Mouse (Mus musculus) heart, adult 18-20 months (tissue): ENCODE data around the gene Slc25a36. TPM values are rescaled to one million over a fixed set of nuclear protein-coding genes. Genes with fewer than 3 reads are reported as not detected.
A peak's percentile ranks its signal among the peaks of the same experiment; 100 is the strongest.

Experiments
- DNase-seq, 2 experiments: peaks; one replicate each; pipeline ENCODE4 v3.0.0; 2021 to 2022; ENCODE audit warnings: mixed read lengths in 1 of 2
- total RNA-seq, 2 experiments: library from RNA; stranded (reverse); gene quantifications; 2 replicates each; pipeline ENCODE4 v1.2.3; 2021

Gene Slc25a36
- total RNA-seq, 2 experiments from 2014 or later, result 38.5 to 38.6 TPM

DNA sequence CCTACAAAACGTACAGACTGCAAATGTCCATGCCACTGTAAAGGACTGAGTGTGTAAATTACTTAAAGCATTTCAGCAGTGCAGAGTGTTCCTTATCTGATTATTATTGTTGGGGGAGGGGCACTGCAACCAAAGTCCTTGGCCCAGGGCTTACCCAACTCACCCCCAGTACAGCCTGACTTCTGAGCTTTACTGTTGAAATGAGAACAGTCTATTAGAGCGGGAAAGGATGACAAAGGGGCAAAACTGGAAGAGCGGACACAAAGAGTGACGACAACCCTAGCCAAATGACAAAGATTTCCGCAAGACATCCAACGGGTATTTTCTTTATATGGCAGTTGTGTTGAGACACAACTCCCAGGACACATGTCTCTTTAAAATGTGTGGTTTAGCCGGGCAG is 1.3 kb upstream of the Slc25a36 start:
- DNase-seq, result no peak

DNA sequence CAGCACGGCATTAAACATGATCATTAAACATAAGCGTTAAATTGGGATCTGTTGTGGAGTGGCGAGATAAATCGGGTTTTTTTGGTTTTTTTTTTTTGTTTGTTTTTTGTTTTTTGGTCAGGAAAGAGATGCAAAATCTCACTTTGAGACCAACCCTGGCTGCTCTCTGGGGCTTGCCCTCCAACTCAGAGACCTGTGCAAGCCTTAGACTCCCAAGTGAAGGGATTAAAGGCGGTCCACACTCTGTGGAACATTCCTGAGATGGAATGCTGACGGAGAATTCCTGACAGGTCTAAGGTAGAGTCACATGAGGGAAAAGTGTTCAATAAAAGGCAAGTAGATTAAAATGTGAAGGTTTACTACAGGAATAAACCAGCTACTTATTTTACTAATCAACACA is 549 bp upstream of the Slc25a36 start:
- DNase-seq, result no peak

DNA sequence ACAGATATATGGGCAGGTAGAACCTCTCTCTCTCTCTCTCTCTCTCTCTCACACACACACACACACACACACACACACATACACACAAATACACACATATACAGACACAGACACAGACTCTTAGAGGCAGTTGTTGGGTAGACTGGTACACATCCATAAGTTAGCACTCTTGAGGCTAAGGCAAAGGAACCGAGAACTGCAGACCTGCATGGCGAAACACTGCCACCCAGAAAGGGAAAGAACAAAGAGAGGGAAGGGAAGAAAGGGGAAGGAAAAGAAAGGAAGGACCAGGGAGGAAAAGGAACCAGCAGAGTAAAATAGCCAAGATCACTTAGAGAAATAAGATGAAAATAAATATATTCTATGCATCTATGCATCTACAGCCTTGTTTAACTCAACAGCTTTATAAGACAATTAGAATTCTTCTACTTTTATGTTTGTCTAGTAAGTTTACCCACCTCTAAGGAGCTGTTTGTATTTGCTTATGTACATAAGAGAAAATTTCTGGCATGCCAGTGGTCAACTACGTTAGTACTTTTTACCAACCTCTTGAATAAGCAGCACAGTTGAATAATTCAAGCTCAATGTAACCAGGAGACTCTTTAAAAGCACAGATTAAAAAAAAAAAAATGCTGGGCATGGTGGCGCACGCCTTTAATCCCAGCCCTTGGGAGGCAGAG is 4.3 kb downstream of the Slc25a36 start:
- DNase-seq, result no peak

DNA sequence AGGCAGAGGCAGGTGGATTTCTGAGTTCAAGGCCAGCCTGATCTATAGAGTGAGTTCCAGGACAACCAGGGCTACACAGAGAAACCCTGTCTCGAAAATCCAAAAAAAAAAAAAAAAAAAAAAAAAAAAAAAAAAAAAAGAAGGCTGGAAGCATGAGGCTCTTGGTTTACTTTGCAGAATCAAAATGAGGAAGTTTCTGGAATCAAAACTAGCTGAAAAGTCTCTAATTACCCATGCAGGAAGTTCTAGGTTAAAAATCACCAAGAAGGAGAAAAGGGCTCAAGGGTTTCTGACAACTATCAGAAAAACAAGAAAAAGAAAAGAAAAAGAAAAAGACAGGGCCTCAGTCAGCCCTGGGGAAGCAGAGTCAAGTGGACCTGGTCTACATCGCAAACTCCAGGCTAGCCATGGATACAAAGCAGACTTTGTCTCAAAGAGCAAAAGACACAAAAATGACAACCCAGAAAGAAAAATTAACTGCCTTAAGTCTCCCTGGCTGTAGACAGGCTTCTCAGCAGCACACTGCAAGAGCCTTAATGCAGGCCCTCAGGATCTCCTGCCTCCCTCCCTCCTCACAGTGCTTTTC is 5.5 kb downstream of the Slc25a36 start:
- DNase-seq, result no peak

DNA sequence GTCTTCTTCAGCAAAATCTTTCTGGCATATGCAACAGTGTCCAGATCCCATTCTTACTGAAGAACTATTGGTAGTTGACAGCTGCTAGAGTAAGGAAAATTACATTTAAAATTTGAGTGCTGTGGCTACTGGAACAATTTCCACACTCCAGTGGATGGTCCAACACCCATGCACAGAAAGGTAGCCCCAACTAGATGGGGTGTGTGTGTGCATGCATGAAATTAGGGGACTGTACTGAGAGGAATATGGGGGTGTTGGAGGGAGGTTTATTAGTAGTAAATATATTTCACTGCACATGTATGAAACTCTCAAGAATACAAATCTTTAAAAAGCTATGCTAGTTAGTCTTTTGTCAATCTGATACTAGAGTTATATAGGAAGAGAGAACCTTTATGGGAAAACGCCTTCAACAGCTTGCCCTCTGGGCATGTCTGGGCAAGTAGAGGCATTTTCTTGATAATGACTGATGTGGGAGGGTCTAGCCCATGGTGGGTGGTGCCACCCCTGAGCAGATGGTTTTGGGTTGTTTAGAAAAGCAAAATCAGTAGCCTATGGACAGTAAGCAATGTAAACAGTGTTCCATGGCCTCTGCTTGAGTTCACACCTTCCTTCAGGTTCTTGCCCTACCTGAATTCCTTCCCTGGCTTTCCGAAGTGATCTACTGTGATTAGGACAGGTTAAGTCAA is 7.4 kb downstream of the Slc25a36 start:
- no peak for DNase-seq

DNA sequence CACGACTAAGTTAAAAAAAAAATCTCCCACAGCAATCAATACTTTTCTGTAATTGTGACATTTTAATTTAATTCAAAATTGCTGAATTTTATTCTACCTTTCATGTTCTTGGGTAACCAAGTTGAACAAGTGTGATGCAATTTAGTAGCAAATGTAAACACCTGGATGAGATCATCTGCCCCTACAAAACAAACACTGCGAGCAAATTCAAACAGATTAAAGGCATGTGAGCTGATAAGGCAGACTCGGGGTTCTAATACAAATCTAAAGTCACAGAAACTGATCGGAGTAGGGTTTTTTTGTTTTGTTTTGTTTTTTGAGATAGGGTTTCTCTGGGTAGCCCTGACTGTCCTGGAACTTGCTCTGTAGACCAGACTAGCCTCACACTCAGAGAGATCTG is 12.0 kb downstream of the Slc25a36 start:
- DNase-seq, result no peak

DNA sequence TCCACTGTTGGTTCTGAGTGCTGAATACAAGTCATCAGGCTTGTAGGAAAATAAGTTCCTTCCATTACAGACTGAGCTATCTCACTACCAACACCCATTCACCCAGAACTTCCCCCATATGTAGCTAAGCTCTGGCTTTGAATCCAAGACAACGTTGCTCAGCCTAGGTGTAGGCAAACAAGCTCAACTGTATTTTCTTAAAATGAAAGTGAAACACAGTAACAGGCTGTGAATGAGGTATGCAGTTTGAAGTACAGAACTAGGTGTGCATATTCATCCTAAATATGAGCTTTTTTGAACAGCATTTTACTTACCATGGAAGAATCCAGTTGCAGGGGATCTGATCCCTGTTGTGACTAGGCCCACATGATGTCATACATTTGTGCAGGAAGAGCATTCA is 14.8 kb downstream of the Slc25a36 start:
- DNase-seq, result no peak

DNA sequence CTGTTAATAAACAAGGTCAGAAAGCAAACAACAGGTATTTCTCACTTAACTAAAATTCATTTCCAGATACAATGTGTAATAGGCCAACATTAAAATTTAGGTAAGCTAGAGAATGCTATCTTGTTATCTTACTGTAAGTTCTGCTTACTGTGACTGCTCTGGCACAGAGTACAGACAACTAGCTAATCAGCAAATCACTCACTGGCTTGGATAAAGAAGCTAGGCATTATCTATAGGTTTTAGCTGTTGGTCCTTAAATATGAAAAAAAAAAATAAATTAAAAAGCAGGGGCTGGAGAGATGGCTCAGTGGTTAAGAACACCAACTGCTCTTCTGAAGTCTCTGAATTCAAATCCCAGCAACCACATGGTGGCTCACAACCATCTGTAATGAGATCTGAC is 23.1 kb downstream of the Slc25a36 start:
- DNase-seq, result no peak

DNA sequence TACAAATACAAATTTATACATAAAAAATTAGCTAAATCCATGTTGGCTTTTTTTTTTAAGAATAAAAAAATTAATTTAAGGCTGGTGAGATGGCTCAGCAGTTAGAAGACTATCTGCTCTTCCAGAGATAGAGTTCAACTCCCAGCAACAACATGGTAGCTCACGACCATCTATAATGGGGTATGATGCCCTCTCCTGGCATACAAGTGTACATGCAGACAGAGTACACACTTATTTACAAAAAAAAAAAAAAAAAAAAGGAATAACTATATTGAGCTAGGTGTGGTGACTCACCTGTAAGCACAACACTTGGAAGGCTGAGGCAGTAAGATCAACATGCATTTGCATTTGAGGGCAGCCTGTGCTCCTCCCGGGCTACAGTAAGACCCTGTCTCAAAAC is 26.3 kb downstream of the Slc25a36 start:
- DNase-seq, result no peak

DNA sequence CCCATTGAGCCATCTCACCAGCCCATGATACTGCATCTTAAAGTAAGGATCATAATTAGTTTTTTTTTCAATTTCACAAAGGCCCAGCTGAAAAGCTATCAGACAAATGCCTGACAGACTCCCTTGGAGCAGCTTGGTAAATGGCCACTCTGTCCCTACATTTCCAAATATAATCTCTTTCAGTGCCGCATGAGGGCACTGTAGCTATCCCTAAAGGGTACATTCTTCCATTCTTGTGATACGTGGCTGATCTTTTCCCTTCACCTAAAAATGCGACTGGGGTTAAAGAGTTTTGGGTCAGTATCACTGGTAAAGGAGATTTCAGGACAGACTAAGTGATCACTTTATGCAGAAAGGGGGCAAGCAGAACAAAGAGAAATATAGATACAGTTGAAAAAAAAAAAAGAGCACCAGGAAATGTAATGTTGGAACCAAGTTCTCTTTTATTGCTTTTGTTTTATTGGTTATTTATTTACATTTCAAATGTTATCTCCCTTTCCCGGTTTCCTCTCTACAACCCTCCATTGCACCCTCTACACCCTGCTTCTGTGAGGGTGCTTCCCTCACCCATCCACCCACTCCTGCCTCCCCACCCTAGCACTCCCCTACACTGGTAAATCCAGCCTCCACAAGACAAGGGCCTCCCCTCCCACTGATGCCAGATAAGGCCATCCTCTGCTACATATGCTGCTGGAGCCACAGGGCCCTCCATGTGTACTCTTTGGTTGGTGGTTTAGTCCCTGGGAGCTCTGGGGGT is 29.7 kb downstream of the Slc25a36 start:
- DNase-seq, result no peak

DNA sequence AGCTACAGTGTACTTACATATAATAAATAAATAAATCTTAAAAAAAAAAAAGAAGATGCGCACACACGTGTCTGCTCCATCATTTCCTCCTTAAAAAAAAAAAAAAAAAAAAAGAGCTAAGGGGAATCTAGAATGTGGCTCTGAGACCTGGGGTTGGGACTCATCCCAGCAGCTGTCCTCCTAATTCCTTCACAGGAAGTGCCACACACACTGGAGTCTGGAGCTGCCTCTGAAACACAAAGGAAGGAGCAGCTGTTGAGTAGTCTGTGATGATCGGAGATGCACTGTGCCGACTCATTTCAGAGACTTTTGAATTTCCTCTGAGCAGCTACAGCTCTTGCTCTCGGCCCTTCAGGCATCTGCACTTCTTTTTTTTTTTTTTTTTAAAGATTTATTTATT is 41.0 kb downstream of the Slc25a36 start:
- no peak for DNase-seq

DNA sequence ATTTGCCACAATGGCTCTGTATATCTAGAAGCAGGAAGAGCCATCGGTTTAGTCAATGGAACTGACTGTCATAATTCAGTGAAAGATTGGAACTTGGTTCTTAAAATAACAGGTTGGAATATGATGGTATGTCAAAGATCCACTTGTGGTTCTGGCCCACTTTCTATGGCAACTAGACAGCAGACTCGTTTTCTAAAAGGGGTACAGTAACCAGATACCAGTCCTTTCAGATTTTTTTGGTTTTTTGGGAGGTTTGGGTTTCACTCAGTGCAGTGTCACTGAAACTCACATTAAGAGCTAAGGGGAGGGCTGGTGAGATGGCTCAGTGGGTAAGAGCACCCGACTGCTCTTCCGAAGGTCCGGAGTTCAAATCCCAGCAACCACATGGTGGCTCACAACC is 41.5 kb downstream of the Slc25a36 start:
- DNase-seq, result no peak

DNA sequence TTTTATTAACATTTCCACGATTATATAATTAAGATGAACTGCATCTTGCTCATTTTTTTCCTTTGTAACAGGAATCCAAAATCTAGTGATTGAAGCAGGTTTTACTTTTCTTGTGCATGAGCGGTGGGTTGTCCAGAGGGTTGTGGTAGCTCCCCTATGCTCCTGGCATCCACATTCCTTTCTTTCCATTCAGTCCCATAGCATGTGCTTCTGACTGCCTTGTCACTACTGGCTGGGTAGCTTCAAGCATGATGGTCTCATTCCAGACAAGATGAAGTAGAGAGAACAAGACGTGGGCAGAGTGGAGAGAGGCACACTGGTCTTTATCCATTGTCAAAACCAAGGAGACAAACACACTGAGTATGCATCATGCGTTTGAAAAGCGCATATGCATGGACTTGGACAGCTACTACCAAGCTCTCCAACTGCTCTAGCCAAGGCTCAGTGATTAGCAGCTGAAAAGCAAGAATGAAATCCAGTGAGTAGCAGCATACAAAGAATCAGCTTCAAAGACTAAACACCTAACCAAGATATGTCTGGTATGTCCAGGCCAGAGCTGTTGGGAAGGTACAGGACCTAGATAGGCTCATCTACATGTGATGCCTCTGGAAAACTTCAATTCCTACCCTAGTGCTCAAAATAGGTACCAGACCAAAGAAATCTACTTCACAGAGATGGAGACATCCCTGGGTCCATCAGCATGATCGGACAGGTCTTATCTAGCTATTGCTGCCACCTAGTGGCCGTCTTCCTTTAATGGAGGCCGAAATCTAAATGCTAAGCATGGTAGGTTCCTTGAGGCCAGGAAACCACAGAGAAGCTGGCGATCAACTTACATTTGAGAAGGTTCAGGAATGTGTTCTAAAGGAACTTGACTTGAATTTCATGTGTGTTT is 42.5 kb downstream of the Slc25a36 start:
- peak; percentile 76 to 90 for DNase-seq

DNA sequence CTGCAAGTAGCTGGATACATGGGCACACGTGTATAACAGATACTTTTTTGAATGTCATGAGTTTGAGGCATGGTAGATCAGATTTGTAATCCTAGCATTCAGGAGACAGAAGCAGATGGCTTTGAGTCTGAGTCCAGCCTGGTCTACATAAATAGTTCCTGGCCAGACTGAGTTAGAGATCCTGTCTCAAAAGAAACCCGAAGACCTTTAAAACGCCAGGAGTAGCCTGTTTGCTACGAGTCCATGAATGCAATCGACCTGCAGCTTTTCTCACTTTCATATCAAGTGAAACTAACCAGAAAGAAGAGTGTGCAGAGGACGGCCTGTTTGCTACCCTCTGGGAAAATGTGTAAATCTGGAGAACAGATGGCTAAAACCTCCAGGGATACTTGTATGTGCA is 43.2 kb downstream of the Slc25a36 start:
- no peak for DNase-seq

DNA sequence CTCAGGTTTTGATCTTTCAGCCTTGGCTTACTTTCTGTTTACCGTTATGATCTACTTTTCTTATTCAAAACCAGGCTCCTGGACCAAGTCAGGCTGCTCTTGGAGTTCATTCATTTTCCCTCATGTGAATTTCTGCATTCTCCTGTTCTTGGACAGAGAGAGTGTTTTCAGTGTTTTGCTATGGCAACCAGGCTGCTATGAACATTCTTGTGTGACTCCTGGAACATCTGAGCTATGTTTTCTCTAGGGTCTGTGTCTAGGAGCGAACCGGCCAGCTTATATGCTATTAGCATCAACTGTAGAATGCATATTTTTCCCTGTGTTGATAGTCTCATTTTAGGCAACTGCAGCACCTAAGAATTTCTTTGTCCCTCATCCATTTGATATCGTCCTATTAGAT is 45.1 kb downstream of the Slc25a36 start:
- DNase-seq, result peak in 1 of 2 experiments; percentile 17

DNA sequence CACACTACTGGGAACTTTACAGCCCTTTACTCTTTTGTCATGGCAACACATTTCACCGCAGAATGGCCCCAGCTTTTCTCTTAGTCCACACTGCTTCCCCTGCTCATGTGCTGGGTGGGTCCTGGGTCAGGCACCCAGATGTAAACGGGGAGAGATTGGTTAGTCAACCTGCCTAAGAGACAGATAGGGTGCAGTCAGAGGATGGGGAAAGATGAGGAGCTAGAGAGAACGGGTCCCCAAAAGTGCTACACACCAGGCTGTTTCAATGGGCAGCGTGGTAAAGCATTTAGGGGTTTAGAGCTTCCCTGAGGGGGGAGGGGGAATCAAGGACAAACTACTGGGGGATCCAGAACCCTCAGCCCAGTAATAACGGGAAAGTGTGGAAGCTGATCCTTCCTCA is 45.7 kb downstream of the Slc25a36 start:
- DNase-seq, result no peak

DNA sequence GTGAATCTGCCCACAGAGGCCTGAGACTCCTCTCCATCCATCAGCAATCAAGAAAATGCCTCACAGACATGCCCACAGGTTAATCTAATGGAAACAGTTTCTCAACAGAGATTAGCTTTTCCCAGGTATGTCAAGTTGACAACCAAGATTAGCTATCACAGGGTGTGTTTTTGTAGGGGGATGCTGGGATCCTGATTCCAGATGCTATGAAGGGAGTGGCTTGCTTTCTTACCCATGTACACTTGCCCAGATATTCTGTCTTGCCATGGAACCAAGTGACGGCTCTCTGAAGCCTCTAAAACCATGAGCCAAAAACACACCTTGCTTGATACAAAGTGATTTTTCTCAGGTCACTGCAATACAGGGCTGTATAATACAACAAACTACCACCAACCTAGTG is 46.8 kb downstream of the Slc25a36 start:
- DNase-seq, result no peak

DNA sequence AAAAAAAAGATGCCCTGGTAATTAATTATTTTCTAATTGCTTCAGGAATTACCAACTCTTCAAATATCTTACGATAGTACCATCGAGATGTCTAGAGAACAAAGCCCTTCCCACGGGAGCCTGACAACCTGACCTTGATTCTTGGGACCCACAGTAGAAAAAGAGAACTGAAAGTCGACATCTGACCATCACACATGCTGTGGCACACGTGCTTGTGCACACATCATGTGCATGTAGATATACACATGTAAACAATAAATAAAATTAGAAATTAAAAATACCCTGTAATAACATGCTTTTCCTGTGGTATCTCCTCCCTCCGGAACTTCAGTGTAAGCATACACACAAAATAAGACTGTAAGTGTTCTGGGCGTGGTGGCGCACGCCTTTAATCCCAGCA is 49.3 kb downstream of the Slc25a36 start:
- no peak for DNase-seq

DNA sequence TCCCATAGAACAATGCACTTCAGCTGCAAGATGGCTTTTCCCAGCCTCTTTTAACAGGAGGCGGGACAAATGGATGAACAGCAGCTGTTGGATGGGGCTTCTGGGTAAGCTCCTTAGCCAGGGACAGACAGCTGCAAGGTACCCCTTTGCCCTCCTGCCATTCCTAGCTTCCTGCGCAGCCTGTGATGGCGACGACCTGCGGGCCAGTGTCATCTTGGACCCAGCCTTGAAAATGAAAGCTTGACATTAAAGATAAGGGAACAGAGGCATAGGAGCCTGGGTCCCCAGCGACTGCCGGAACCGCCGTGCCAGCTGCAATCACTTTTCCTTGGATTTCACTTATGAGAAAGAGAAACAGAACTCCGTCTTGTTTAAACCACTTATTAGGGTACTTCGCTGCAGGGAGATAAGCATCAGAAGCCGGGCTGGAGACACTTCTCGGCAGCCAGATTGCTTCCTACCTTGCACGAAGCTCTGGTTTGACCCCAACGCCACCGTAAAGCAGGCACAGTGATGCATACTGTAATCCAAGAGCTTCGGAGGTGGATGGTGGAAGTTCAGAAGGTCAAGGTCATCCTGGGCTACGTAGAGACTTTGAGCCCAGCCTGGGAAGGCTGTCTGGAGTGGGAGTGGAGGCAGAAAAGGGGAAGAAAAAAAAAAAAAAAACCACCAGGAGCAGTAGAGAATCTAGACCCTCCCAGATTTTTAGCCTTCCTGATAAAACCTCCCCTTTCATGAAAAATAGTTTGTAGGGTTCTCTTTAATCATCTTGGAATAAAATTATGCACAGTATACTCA is 54.2 kb downstream of the Slc25a36 start:
- peak in 1 of 2 experiments; percentile 30 for DNase-seq

DNA sequence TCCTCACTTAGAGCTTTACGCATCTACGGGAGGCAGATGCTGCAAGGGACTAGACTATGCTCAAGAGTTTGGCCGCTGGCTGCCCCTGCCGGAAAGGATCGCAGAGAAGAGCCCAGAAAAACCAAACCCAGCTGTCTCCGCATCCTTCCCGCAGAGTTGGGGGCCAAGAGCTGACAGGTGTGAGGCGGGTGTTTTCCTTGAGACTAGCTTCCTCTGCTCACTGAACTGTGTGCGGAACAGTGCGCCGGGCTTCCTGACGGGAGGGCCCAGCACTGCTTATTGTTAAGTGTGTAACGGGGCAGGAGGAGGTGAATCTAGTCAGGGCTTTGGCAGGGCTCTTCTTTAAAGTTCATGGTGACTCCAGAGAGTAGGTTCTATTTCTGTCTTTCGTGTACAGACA is 55.1 kb downstream of the Slc25a36 start:
- peak in 1 of 2 experiments; percentile 7 for DNase-seq

DNA sequence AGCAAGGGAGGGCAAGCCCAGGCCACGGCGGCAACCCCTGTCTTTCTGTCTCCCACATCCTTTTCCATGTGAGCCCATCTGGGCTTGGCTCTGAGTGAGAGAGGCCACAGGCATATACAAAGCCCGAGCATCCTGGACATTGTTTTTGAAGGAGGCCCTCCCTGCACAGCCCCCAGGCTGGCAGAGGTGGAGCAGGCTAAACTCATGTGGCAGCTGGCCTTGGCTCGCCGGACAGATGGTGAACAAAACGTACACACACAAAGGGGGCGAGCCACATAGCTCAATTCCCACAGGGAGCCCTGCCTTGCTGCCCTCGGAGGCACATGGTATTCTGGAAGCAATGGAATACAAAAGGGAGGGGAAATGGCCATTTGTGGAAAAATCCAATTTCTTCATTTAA is 59.8 kb downstream of the Slc25a36 start:
- no peak for DNase-seq
